Mouse (Mus musculus): ENCODE results near the gene Cd109. TPM values are rescaled to one million over a fixed set of nuclear protein-coding genes. Genes with fewer than 3 reads are reported as not detected.

Gene Cd109
- polyA plus RNA-seq, 1 experiment from 2014 or later = 6.1 TPM

GRCm38 (mm10) chr9:78614201-78614600 is 1.1 kb upstream of the Cd109 start:
- no peak overlapping the region for H3K4me3 ChIP-seq (ENCODE audit: control insufficient read depth in 1 of 2, insufficient read depth in 1 of 2, low read depth in 1 of 2, low read length in 2 of 2)
- H3K9me3 ChIP-seq (ENCODE audit: control insufficient read depth, low read length) = no peaks in the 10 kb centered on the region
- H3K27me3 ChIP-seq (ENCODE audit: control insufficient read depth, insufficient read depth, low read length) = peaks cover 11% of the 10 kb centered on the region
- 18% methylated on average over 6 of the region's 6 CpGs for WGBS
- no peak overlapping the region for H3K4me2 ChIP-seq (ENCODE audit: low read length)
- peaks cover 4 to 10% of the 10 kb centered on the region in 2 experiments; a peak in 2 of 4 replicates for H3K4me1 ChIP-seq (ENCODE audit: control insufficient read depth in 2 of 2, insufficient read depth in 2 of 2, low read length in 2 of 2)
- no peak overlapping the region for H3K27ac ChIP-seq (replicated peaks in 1 of 2; ENCODE audit: control insufficient read depth in 1 of 2, insufficient read depth in 1 of 2, low read depth in 2 of 2, low read length in 2 of 2)
- no peak; the same call in 1 of the 2 replicates for ATAC-seq (ENCODE audit: insufficient number of reproducible peaks, insufficient read depth, low FRiP score, low read depth)
- no peaks in the 10 kb centered on the region for H3K36me3 ChIP-seq (ENCODE audit: control insufficient read depth, insufficient read depth, low read length)
- no peak overlapping the region for H3K9ac ChIP-seq (ENCODE audit: low read length)

GRCm38 (mm10) chr9:78619285-78619684 is 3.9 kb downstream of the Cd109 start:
- ATAC-seq (ENCODE audit: insufficient number of reproducible peaks, insufficient read depth, low FRiP score, low read depth) = no peak
- no peak overlapping the region for H3K9ac ChIP-seq (ENCODE audit: low read length)
- H3K4me1 ChIP-seq (ENCODE audit: control insufficient read depth in 2 of 2, insufficient read depth in 2 of 2, low read length in 2 of 2) = peaks cover 3 to 7% of the 10 kb centered on the region in 2 experiments; a peak in 2 of 4 replicates
- H3K9me3 ChIP-seq (ENCODE audit: control insufficient read depth, low read length) = no peaks in the 10 kb centered on the region
- H3K36me3 ChIP-seq (ENCODE audit: control insufficient read depth, insufficient read depth, low read length) = no peaks in the 10 kb centered on the region
- H3K27ac ChIP-seq (replicated peaks in 1 of 2; ENCODE audit: control insufficient read depth in 1 of 2, insufficient read depth in 1 of 2, low read depth in 2 of 2, low read length in 2 of 2) = no peak overlapping the region
- 57% methylated on average over 9 of the region's 9 CpGs for WGBS
- H3K4me2 ChIP-seq (ENCODE audit: low read length) = no peak overlapping the region
- no peak overlapping the region for H3K4me3 ChIP-seq (ENCODE audit: control insufficient read depth in 1 of 2, insufficient read depth in 1 of 2, low read depth in 1 of 2, low read length in 2 of 2)
- H3K27me3 ChIP-seq (ENCODE audit: control insufficient read depth, insufficient read depth, low read length) = peaks cover 11% of the 10 kb centered on the region

GRCm38 (mm10) chr9:78623301-78623747 is 8.0 kb downstream of the Cd109 start:
- WGBS = 64% methylated on average over 10 of the region's 10 CpGs
- Histone ChIP-seq H3K9ac (ENCODE audit: low read length) (no peak overlapping the region), H3K27me3 (ENCODE audit: control insufficient read depth, insufficient read depth, low read length) (no peaks in the 10 kb centered on the region), H3K27ac (replicated peaks in 1 of 2; ENCODE audit: control insufficient read depth in 1 of 2, insufficient read depth in 1 of 2, low read depth in 2 of 2, low read length in 2 of 2) (no peak overlapping the region), H3K9me3 (ENCODE audit: control insufficient read depth, low read length) (no peaks in the 10 kb centered on the region), H3K4me3 (ENCODE audit: control insufficient read depth in 1 of 2, insufficient read depth in 1 of 2, low read depth in 1 of 2, low read length in 2 of 2) (no peak overlapping the region), H3K4me1 (ENCODE audit: control insufficient read depth in 2 of 2, insufficient read depth in 2 of 2, low read length in 2 of 2) (peaks cover 0 to 2% of the 10 kb centered on the region in 2 experiments; a peak in 1 of 4 replicates), H3K36me3 (ENCODE audit: control insufficient read depth, insufficient read depth, low read length) (no peaks in the 10 kb centered on the region), H3K4me2 (ENCODE audit: low read length) (no peak overlapping the region)
- ATAC-seq (ENCODE audit: insufficient number of reproducible peaks, insufficient read depth, low FRiP score, low read depth) = no peak

- WGBS = 45% methylated on average over 6 of the region's 6 CpGs
- no peak for ATAC-seq (ENCODE audit: insufficient number of reproducible peaks, insufficient read depth, low FRiP score, low read depth)
These were observed 14.6 kb downstream of the Cd109 start for GRCm38 (mm10) chr9:78629991-78630390.

GRCm38 (mm10) chr9:78631755-78632434 is 16.5 kb downstream of the Cd109 start:
- H3K36me3 ChIP-seq (ENCODE audit: control insufficient read depth, insufficient read depth, low read length) = no peaks in the 10 kb centered on the region
- no peak overlapping the region for H3K4me3 ChIP-seq (ENCODE audit: control insufficient read depth in 1 of 2, insufficient read depth in 1 of 2, low read depth in 1 of 2, low read length in 2 of 2)
- no peak overlapping the region for H3K27ac ChIP-seq (replicated peaks in 1 of 2; ENCODE audit: control insufficient read depth in 1 of 2, insufficient read depth in 1 of 2, low read depth in 2 of 2, low read length in 2 of 2)
- no peaks in the 10 kb centered on the region for H3K9me3 ChIP-seq (ENCODE audit: control insufficient read depth, low read length)
- H3K4me1 ChIP-seq (ENCODE audit: control insufficient read depth in 2 of 2, insufficient read depth in 2 of 2, low read length in 2 of 2) = no peaks in the 10 kb centered on the region; a peak in 1 of 4 replicates
- H3K27me3 ChIP-seq (ENCODE audit: control insufficient read depth, insufficient read depth, low read length) = no peaks in the 10 kb centered on the region
- 69% methylated on average over 6 of the region's 6 CpGs for WGBS
- H3K9ac ChIP-seq (ENCODE audit: low read length) = no peak overlapping the region
- no peak overlapping the region for H3K4me2 ChIP-seq (ENCODE audit: low read length)
- ATAC-seq (ENCODE audit: insufficient number of reproducible peaks, insufficient read depth, low FRiP score, low read depth) = no peak

More at GRCm38 (mm10) chr9:78629991-78630390, 14.6 kb downstream of the Cd109 start:
- H3K4me3 ChIP-seq (ENCODE audit: control insufficient read depth in 1 of 2, insufficient read depth in 1 of 2, low read depth in 1 of 2, low read length in 2 of 2) = no peak overlapping the region
- H3K27ac ChIP-seq (replicated peaks in 1 of 2; ENCODE audit: control insufficient read depth in 1 of 2, insufficient read depth in 1 of 2, low read depth in 2 of 2, low read length in 2 of 2) = no peak overlapping the region
- H3K4me1 ChIP-seq (ENCODE audit: control insufficient read depth in 2 of 2, insufficient read depth in 2 of 2, low read length in 2 of 2) = no peaks in the 10 kb centered on the region
- no peak overlapping the region for H3K9ac ChIP-seq (ENCODE audit: low read length)
- H3K4me2 ChIP-seq (ENCODE audit: low read length) = peak overlapping the region; percentile 37; the same call in 1 of the 2 replicates
- no peaks in the 10 kb centered on the region for H3K27me3 ChIP-seq (ENCODE audit: control insufficient read depth, insufficient read depth, low read length)
- no peaks in the 10 kb centered on the region for H3K9me3 ChIP-seq (ENCODE audit: control insufficient read depth, low read length)
- no peaks in the 10 kb centered on the region for H3K36me3 ChIP-seq (ENCODE audit: control insufficient read depth, insufficient read depth, low read length)

- Histone ChIP-seq H3K4me3 (ENCODE audit: control insufficient read depth in 1 of 2, insufficient read depth in 1 of 2, low read depth in 1 of 2, low read length in 2 of 2) (no peak overlapping the region), H3K9ac (ENCODE audit: low read length) (no peak overlapping the region), H3K4me1 (ENCODE audit: control insufficient read depth in 2 of 2, insufficient read depth in 2 of 2, low read length in 2 of 2) (no peaks in the 10 kb centered on the region; a peak in 1 of 4 replicates), H3K4me2 (ENCODE audit: low read length) (no peak overlapping the region), H3K27ac (replicated peaks in 1 of 2; ENCODE audit: control insufficient read depth in 1 of 2, insufficient read depth in 1 of 2, low read depth in 2 of 2, low read length in 2 of 2) (no peak overlapping the region), H3K36me3 (ENCODE audit: control insufficient read depth, insufficient read depth, low read length) (no peaks in the 10 kb centered on the region), H3K9me3 (ENCODE audit: control insufficient read depth, low read length) (no peaks in the 10 kb centered on the region), H3K27me3 (ENCODE audit: control insufficient read depth, insufficient read depth, low read length) (no peaks in the 10 kb centered on the region)
- 72% methylated on average over 3 of the region's 3 CpGs for WGBS
- no peak for ATAC-seq (ENCODE audit: insufficient number of reproducible peaks, insufficient read depth, low FRiP score, low read depth)
These were observed 18.6 kb downstream of the Cd109 start for GRCm38 (mm10) chr9:78633976-78634375.

GRCm38 (mm10) chr9:78641386-78641785 is 26.0 kb downstream of the Cd109 start:
- no peak for ATAC-seq (ENCODE audit: insufficient number of reproducible peaks, insufficient read depth, low FRiP score, low read depth)
- Histone ChIP-seq H3K9ac (ENCODE audit: low read length) (no peak overlapping the region), H3K4me2 (ENCODE audit: low read length) (no peak overlapping the region), H3K4me1 (ENCODE audit: control insufficient read depth in 2 of 2, insufficient read depth in 2 of 2, low read length in 2 of 2) (no peaks in the 10 kb centered on the region; a peak in 1 of 4 replicates), H3K36me3 (ENCODE audit: control insufficient read depth, insufficient read depth, low read length) (no peaks in the 10 kb centered on the region), H3K9me3 (ENCODE audit: control insufficient read depth, low read length) (no peaks in the 10 kb centered on the region), H3K27me3 (ENCODE audit: control insufficient read depth, insufficient read depth, low read length) (no peaks in the 10 kb centered on the region), H3K4me3 (ENCODE audit: control insufficient read depth in 1 of 2, insufficient read depth in 1 of 2, low read depth in 1 of 2, low read length in 2 of 2) (no peak overlapping the region), H3K27ac (replicated peaks in 1 of 2; ENCODE audit: control insufficient read depth in 1 of 2, insufficient read depth in 1 of 2, low read depth in 2 of 2, low read length in 2 of 2) (no peak overlapping the region)
- 80% methylated on average over 4 of the region's 4 CpGs for WGBS

Measured in heart, embryonic 14.5 days (tissue).